Mouse (Mus musculus) liver, postnatal 0 days (tissue): ENCODE results near the gene 5730522E02Rik. TPM values are rescaled to one million over a fixed set of nuclear protein-coding genes. Genes with fewer than 3 reads are reported as not detected.

Experiments
- ATAC-seq: fragments of 200-750 bp; cut with Nextera tagmentation; 2 replicates; pipeline ENCODE4 v1.8.0; 2017; ENCODE audit warnings: mild to moderate bottlenecking, moderate library complexity
- DNase-seq: peaks from one replicate; pipeline ENCODE4 v3.0.0-alpha.2; 2016
- H3K27ac ChIP-seq: fragments of 300-500 bp; sonication (generic); 2 replicates; pipeline ENCODE4 v1.5.1; 2014; ENCODE audit warnings: antibody characterized with exemption, moderate library complexity, mild to moderate bottlenecking, low read depth
- H3K27me3 ChIP-seq: fragments of 300-500 bp; sonication (generic); 2 replicates; pipeline ENCODE4 v1.6.1; 2014; ENCODE audit warnings: low read length, control low read depth, mixed read lengths; ENCODE audit not compliant: insufficient read depth
- H3K36me3 ChIP-seq: fragments of 300-500 bp; sonication (generic); replicated peaks from 2 replicates; pipeline ENCODE4 v1.6.1; 2014; ENCODE audit warnings: mild to moderate bottlenecking, control low read depth, low read length, moderate library complexity, mixed read lengths; ENCODE audit not compliant: insufficient read depth
- H3K4me1 ChIP-seq: fragments of 300-500 bp; sonication (generic); 2 replicates; pipeline ENCODE4 v1.6.1; 2014; ENCODE audit warnings: antibody characterized with exemption, mild to moderate bottlenecking, control low read depth; ENCODE audit not compliant: insufficient read depth
- H3K4me2 ChIP-seq: fragments of 300-500 bp; sonication (generic); 2 replicates; pipeline ENCODE4 v1.6.1; 2014; ENCODE audit warnings: low read depth, mild to moderate bottlenecking, low read length, moderate library complexity, mixed read lengths
- H3K4me3 ChIP-seq: fragments of 300-500 bp; sonication (generic); 2 replicates; pipeline ENCODE4 v1.5.1; 2014; ENCODE audit warnings: low read depth, low read length
- H3K9ac ChIP-seq: fragments of 300-500 bp; sonication (generic); replicated peaks from 2 replicates; pipeline ENCODE4 v1.6.1; 2014; ENCODE audit warnings: mild to moderate bottlenecking, moderate library complexity
- H3K9me3 ChIP-seq: fragments of 300-500 bp; sonication (generic); 2 replicates; pipeline ENCODE4 v1.6.1; 2016; ENCODE audit warnings: mild to moderate bottlenecking, control low read depth, low read length, mixed read lengths
- CTCF ChIP-seq: sonication (generic); IDR thresholded peaks from 2 replicates; pipeline ENCODE4 v1.5.1; 2016; ENCODE audit warnings: antibody characterized with exemption, low read depth
- EP300 ChIP-seq: IDR thresholded peaks from 2 replicates; pipeline ENCODE4 v1.6.1; 2016; ENCODE audit warnings: antibody characterized with exemption, low read depth, mild to moderate bottlenecking
- WGBS: fragments of 180-500 bp; shearing (Covaris S2); extraction: QIAGEN DNeasy Blood & Tissue Kit; methylation state at CpG from one replicate; pipeline ENCODE4 v1.1.7; 2014; ENCODE audit not compliant: insufficient replicate concordance; 5-methylcytosine and 5-hydroxymethylcytosine counted together
- polyA plus RNA-seq: library from polyadenylated mRNA; unstranded; fragments of >200 nt; fragmentation: Nextera tagmentation; extraction: Ambion mirVana; gene quantifications from 2 replicates; pipeline ENCODE4 v1.2.1, GENCODE M21; 2015

The 5730522E02Rik gene
- polyA plus RNA-seq, 1 experiment from 2014 or later, result 0.68 TPM

DNA sequence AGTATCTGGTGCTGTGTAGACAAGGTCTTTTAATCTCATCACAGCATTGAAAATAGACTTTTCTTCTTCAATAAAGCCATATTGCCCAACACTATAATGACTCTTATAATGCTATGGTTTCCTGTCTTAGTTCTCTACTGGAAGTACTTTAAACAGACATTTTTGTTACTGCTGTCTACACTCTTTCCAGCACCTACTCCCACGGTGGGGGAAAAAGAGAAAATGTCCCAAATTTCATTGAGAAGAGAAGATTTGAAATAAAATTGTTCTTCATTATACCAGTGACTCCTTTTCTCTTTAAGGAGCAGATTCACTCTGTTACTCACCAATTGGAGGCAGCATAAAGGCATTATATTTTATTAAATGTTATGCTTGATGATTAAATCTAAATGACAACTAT, 72.5 kb downstream of the 5730522E02Rik start:
- no peak for TF ChIP-seq EP300
- TF ChIP-seq CTCF, result no peak
- 63% methylated on average over 1 of the region's 1 CpGs for WGBS
- H3K4me3 ChIP-seq, result no peak overlapping the region

DNA sequence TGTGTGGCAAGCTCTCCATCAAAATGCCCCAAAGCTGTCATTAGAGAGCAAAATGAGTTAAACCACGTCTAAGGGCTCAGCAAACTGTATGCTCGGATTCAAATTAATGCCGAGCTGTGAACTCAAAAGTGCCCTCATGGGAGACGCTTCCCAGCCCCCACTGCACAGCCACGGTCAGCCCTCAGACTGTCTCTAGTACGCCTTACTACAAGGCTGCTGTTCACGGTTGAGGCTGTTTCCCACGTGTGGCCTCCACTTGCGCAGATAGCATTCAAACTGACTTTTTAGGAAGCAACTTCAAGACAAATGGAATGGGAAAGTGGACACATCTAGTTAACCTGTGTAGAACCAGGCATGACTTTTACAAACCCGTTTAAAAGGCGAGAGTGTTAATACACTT, 79.7 kb downstream of the 5730522E02Rik start:
- H3K27ac ChIP-seq, result no peak overlapping the region
- no peaks in the 10 kb centered on the region for H3K27me3 ChIP-seq
- H3K36me3 ChIP-seq, result no peaks in the 10 kb centered on the region
- ATAC-seq, result no peak
- H3K9me3 ChIP-seq, result no peaks in the 10 kb centered on the region
- H3K4me3 ChIP-seq, result no peak overlapping the region
- H3K4me2 ChIP-seq, result no peak overlapping the region
- H3K4me1 ChIP-seq, result no peaks in the 10 kb centered on the region
- DNase-seq, result no peak
- WGBS, result 57% methylated on average over 11 of the region's 11 CpGs
- H3K9ac ChIP-seq, result no peak overlapping the region
- TF ChIP-seq EP300 (no peak), CTCF (no peak)

More for the DNA sequence above, 72.5 kb downstream of the 5730522E02Rik start:
- H3K4me1 ChIP-seq, result no peaks in the 10 kb centered on the region
- DNase-seq (no peak), ATAC-seq (no peak)
- H3K9ac ChIP-seq, result no peak overlapping the region
- H3K4me2 ChIP-seq, result no peak overlapping the region
- no peaks in the 10 kb centered on the region for H3K27me3 ChIP-seq
- H3K27ac ChIP-seq, result no peak overlapping the region
- H3K36me3 ChIP-seq, result no peaks in the 10 kb centered on the region
- no peaks in the 10 kb centered on the region for H3K9me3 ChIP-seq

DNA sequence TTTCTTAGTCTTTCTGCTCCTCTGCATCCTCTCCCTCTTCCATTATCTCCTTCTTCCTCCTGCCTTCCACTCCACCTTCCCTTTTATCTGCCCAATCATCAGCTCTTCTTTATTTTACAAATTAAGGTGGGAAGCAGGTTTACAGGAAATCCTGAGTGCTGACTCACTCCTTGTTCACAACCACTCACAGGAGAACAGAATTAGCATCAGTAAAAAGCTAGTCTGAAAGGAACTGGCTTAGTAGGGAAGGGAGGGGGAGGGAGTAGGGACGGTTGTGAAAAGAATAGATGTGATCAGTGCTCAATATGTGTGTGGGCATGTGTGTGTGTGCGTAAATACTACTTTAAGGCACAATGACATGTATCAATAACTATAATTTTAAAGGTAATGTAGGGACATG, 81.5 kb downstream of the 5730522E02Rik start:
- Histone ChIP-seq H3K27me3 (no peaks in the 10 kb centered on the region), H3K9me3 (no peaks in the 10 kb centered on the region), H3K27ac (no peak overlapping the region), H3K4me1 (no peaks in the 10 kb centered on the region), H3K36me3 (no peaks in the 10 kb centered on the region), H3K4me2 (no peak overlapping the region), H3K9ac (no peak overlapping the region), H3K4me3 (no peak overlapping the region)
- WGBS, result 47% methylated on average over 2 of the region's 2 CpGs
- no peak for TF ChIP-seq CTCF
- no peak for TF ChIP-seq EP300
- DNase-seq (no peak), ATAC-seq (no peak)

DNA sequence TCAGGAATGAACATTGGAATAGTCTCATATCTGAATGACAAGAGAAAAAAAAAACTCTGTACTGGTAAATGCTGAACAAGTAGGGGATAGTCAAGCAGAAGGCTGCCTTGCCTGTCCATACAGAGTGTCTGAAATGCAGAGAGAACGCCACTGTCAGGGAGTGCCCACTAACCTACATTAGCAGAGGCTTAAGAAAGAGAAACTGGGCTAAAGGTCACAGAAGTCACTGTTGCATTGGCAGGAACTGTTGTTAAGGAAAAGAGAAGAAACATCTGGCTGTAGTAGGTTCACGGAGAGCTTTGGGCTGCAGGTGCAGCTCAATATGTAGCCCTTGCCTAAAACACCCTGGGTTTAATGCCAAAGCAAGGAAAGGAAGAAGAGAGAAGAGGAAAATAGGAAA, 82.2 kb downstream of the 5730522E02Rik start:
- Histone ChIP-seq H3K4me2 (no peak overlapping the region), H3K4me3 (no peak overlapping the region), H3K36me3 (no peaks in the 10 kb centered on the region), H3K27me3 (no peaks in the 10 kb centered on the region), H3K9me3 (no peaks in the 10 kb centered on the region), H3K9ac (no peak overlapping the region), H3K27ac (no peak overlapping the region), H3K4me1 (no peaks in the 10 kb centered on the region)
- TF ChIP-seq EP300 (no peak), CTCF (no peak)
- no peak for DNase-seq
- 35% methylated on average over 2 of the region's 2 CpGs for WGBS
- ATAC-seq, result no peak

DNA sequence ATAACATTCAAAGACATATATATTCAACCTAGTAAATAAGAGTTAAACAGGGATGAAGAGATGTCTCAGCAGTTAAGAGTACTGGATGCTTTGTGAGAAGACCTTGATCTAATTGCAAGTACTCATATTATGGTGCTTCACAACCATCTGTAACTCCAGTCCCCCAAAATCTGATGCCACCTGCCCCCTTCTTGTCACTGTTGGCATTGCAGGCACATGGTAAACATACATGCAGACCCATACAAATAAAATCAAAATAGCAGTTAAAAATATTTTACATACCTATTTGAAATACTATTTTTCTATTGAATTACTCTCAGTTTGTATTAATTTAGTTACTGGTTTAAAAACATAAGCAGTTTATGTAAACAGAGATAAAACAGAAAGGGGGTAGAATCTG, 84.6 kb downstream of the 5730522E02Rik start:
- no peak overlapping the region for H3K9ac ChIP-seq
- H3K27me3 ChIP-seq, result no peaks in the 10 kb centered on the region
- no peak for ATAC-seq
- no peak for DNase-seq
- H3K9me3 ChIP-seq, result no peaks in the 10 kb centered on the region
- no peak overlapping the region for H3K4me3 ChIP-seq
- no peaks in the 10 kb centered on the region for H3K36me3 ChIP-seq
- H3K27ac ChIP-seq, result no peak overlapping the region
- no peak overlapping the region for H3K4me2 ChIP-seq
- TF ChIP-seq CTCF, result 0 out of 2 replicates have a peak, but pooled peaks have one; percentile 21
- no peak for TF ChIP-seq EP300
- H3K4me1 ChIP-seq, result no peaks in the 10 kb centered on the region

DNA sequence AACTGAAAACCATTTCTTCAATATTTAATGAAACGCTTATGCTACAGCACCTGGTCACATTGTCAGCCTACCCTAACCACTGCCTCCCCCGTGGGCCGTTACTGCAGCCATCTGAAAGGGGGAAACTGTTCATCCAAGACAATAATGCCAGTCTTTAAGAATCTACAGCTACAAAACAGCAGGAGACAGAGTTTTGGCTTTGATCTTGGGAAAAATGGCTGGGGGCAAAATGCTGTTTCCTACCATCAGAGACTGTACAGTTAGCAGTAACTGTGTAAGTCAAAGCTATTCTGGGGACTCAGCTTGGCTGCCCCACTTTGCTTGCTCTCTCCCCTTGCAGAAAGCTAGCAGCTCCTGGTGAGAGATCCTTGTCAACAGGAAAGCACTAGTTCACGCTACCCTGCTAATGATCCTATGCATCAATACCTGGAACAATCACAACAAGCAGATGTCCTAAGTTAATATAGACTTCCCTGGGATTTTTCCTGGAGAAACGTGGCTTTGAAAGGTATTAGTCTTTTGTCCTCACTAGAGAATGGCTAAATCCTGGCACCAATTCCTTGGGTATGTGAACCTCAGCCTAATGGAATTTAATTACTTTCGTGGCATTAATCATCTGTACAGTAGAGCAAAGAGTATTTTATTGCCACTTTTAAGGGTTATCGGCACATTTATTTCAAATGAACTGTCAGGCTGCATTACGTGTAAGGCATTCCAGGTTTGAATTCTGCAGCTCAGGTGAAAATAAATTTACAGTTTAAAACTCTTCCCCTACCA, 89.6 kb downstream of the 5730522E02Rik start:
- no peaks in the 10 kb centered on the region for H3K4me1 ChIP-seq
- H3K9me3 ChIP-seq, result no peaks in the 10 kb centered on the region
- H3K27ac ChIP-seq, result no peak overlapping the region
- no peak for DNase-seq
- no peak overlapping the region for H3K9ac ChIP-seq
- no peak overlapping the region for H3K4me2 ChIP-seq
- H3K27me3 ChIP-seq, result no peaks in the 10 kb centered on the region
- WGBS, result 71% methylated on average over 8 of the region's 8 CpGs
- H3K36me3 ChIP-seq, result no peaks in the 10 kb centered on the region
- no peak for TF ChIP-seq CTCF
- TF ChIP-seq EP300, result no peak
- H3K4me3 ChIP-seq, result no peak overlapping the region
- no peak for ATAC-seq

DNA sequence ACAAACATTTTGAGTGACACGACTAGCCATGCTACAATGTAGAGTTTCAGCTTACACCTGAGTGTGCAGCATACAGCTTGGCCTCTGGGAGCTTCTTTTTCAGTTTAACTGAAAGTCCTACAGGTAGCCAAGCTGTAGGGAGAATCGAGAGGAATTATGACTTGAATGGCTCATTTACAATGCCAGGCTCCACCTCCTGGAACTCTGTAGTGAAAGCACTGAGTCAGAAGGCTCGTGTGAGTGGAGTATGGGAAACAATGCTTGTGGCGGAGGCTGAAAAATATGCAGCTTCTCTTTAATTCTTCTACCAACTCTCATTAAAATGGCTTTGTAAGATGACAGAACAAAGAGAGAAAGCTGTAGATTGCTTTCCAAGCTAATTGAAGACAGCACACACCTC, 92.9 kb downstream of the 5730522E02Rik start:
- H3K36me3 ChIP-seq, result no peaks in the 10 kb centered on the region
- no peak overlapping the region for H3K4me2 ChIP-seq
- ATAC-seq (no peak), DNase-seq (no peak)
- no peaks in the 10 kb centered on the region for H3K4me1 ChIP-seq
- no peak overlapping the region for H3K4me3 ChIP-seq
- TF ChIP-seq CTCF (no peak), EP300 (no peak)
- no peak overlapping the region for H3K27ac ChIP-seq
- H3K27me3 ChIP-seq, result no peaks in the 10 kb centered on the region
- no peak overlapping the region for H3K9ac ChIP-seq
- no peaks in the 10 kb centered on the region for H3K9me3 ChIP-seq
- WGBS, result 57% methylated on average over 4 of the region's 4 CpGs
